Mouse (Mus musculus) bone marrow, adult 2 months (tissue): ENCODE data around the gene Ankrd50.

Source experiments
- CTCF ChIP-seq: fragments of 200-500 bp; IDR thresholded peaks from 2 replicates; pipeline ENCODE4 v1.5.1; 2011; ENCODE audit warnings: low read length, control low read depth; ENCODE audit not compliant: control insufficient read depth, insufficient read depth
- POLR2A ChIP-seq: fragments of 200-500 bp; IDR thresholded peaks from 2 replicates; pipeline ENCODE4 v1.6.1; 2011; ENCODE audit warnings: low read depth, mild to moderate bottlenecking, control low read depth, low read length, borderline replicate concordance; ENCODE audit not compliant: control insufficient read depth

DNA sequence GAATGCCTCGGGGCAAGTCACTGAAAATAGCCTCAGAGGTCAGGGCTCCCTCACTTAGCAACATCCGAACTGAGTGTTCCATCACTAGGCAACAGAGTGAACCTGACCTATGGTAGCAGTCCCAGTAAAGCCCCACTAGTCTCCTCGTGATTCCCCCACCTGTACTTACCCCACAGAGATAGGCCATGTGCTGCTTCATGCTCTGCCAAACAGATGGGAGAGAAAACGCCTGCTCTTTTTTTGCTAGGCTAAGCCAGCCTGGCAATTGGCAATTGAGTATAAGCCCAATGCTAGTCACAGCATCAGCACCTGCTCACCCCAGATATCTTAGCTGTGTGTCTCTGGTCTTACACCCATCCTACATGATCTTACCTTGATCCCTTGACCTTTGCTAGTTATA is 40.8 kb downstream of the Ankrd50 start:
- TF ChIP-seq CTCF (no peak), POLR2A (no peak)
